Mouse (Mus musculus) lung, adult 10 weeks (tissue): ENCODE results near the gene Ap1s2. TPM values are rescaled to one million over a fixed set of nuclear protein-coding genes. Genes with fewer than 3 reads are reported as not detected.

ENCODE experiments used
- polyA plus RNA-seq: library from polyadenylated mRNA; stranded (reverse); fragments of 350-450 nt; fragmentation: Illumina TruSeq; extraction: RNeasy Lipid Tissue Mini Kit (QIAGEN cat#74804); gene quantifications from one replicate; pipeline ENCODE4 v1.2.3, GENCODE M21; 2014; ENCODE audit warnings: low read depth, low replicate concordance; ENCODE audit not compliant: insufficient read depth

The Ap1s2 gene
- 29.3 TPM for polyA plus RNA-seq

GRCm38 (mm10) chrX:163908337-163909250, at the start of gene Ap1s2:
Gene Ap1s2, plus strand, starts transcription at chrX:163909017.

GRCm38 (mm10) chrX:163958467-163958875, 49.7 kb downstream of the Ap1s2 start, which contains the start of gene Zrsr2:
Gene Zrsr2, minus strand, starts transcription at chrX:163958661.

Other genes starting within 250 kb of the Ap1s2 start
- gene Rnf138rt1, start 147.7 kb upstream of the Ap1s2 start, polyA plus RNA-seq, result 0.74 TPM
- gene Zrsr2, start 49.6 kb downstream of the Ap1s2 start, polyA plus RNA-seq, result 10.9 TPM
- 5.4 TPM for gene Car5b, start 119.0 kb downstream of the Ap1s2 start, polyA plus RNA-seq
- gene Siah1b, start 167.5 kb downstream of the Ap1s2 start, polyA plus RNA-seq, result 2.4 TPM
- gene Cltrn, start 179.8 kb downstream of the Ap1s2 start, polyA plus RNA-seq, result not detected
- gene Ace2, start 230.3 kb downstream of the Ap1s2 start, polyA plus RNA-seq, result 7.5 TPM